Mouse (Mus musculus): ENCODE data around the gene Lrrc39. TPM values are rescaled to one million over a fixed set of nuclear protein-coding genes. Genes with fewer than 3 reads are reported as not detected.

The Lrrc39 gene
- polyA plus RNA-seq, 2 experiments from 2014 or later, result 0.82 to 1.2 TPM

DNA sequence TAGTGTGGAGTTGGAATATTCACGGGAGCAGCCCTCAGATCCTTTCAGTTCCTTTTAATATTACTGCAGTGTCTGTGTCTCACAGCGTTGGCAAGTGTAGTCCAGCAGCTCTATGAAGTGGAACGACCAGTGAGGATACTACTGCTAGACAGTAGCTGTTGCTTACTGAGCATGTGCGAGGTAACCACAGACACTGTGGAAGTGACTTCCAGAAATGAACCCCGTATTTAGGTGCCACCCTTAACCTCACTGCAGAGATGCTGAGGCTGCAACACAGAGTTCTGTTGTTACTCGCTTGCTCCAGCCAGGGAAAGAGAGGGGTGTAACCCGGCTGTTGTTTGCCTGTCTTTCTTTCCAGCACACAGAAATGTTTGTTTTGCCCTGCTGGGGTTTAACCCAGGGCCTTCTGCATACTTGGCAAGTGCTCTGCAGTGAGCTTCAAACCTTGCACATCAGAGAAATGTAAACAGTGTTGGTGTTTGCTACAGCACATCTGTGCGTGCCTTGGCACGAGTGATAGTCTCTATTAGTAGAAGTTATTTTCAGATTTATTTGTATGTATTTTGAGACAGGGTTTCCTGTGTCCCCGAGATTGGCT lies 51.6 kb downstream of the Lrrc39 start, which contains the start of gene Trmt13:
TSS of gene Trmt13 (minus strand) at position 293 of the 598 bp plus-strand sequence.
- no peak for ATAC-seq

DNA sequence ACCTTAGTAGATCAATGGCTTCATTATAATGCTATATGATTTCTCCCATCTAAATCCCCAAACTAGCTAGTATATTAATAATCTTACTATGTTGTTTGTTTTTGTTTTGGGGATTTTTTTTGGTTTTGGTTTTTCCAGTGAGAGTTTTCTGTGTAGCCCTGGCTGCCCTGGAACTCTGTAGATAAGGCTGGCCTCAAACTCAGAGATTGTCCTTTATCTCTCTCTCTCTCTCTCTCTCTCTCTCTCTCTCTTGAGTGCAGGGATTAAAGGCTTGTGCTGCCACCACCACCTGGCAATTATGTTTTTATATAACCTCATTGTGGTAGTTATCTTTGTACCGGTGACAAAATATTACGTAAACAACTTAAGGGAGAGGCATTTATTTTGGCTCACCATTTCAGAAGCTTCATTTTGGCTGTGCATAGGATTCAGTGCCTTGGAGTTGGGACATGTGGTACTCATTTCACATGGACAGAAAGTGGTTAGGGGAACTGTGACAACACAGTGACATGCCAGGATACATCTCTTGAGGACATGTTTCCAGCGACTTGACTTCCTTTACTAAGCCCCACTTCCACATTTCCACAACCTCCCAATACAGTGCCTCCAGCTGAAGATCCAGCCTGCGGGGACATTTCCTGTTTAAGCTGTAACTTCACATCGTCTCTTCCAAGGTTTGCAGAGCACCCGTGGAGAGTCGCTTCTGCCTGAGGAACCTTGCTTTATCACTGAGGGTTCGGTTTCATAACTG lies 52.7 kb downstream of the Lrrc39 start:
- no peak for ATAC-seq

DNA sequence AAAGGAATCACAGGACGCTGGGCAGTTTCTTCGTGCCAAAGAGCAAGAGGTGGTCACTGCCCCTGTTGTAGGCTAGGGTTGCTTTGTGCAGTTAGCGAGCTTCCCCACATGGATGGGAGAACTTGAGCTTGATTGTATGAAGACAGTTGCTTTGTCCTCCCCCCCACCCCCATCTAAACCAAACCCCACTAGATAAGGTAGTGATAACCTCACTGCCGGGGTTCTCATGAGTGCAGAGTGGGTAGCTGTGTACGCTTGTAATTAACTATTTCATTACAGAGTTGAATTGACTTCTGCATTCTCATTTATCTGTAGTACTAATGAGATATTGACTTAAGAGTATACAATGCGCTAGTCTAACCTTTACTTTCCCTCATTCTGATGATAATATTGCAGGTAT lies 56.1 kb downstream of the Lrrc39 start:
- ATAC-seq, result no peak

DNA sequence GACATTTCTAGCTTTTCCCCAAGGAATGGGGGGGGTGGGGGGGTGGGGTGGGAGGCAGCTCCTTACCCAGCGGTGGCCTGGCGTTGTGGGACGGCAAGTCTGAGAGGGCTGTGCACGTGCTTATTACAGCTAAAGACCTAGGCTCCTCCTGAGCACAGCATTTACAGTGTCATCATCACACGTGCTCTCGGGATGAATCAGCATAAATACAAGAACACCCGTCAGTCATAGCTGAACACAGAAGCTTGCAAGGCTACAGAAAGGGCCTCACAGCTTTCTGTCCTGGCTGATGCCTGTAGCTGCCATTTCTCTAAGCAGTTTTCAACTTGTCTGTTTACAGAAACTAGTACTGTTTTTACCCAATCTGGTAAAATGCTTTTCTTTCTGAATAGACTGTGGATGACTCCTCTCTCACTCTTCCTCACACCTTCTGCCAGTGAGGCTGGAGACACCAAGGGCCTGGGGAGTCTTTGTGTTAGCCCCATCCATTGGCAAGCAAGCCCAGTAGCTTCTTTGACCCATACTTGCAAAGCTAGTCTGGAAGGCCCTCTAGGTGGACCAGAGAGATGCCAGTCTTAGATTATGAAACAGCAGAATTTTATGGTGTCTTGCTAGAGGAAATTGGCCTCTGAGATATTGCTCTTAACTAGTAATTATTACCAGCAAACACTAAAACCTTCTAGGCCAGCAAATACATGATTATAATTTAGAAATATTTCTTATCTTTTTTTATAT lies 58.0 kb downstream of the Lrrc39 start:
- ATAC-seq, result no peak

DNA sequence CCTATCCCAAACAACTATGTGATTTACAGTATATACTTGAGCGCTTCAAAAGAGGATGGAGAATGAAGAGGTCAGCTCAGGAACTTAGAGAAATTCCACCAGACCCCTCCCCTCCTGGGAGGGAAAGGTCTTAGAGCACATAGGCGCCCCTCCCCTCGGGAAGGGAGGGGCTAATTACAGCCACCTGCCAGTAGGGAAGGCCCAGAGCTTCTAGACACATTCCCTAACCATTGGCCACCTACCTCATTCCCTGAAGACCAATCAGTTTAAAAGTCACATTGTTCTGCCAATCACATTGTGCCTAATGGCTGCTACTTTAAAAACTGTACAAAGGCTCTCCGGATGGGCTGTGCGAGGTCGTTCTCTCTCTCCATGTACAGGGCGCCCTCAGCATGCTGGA lies 59.9 kb downstream of the Lrrc39 start:
- ATAC-seq, result no peak

DNA sequence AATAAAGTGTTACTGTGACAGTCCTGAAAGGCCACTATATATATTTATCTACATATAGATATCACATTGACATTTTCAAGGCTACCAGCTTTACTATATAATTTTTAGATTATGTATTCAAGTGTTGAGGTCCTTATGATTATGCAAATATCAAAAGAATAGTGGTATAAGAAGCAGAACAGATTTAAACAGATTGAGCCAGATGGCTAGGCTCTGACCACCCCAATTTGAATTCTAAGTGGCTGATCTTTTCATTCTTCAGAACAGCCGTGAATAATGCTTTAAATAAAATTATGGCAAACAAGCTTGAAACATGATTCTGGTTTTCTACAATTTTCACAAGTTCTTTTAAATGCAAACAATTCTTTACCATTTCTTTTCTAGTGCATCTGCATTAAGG lies 68.7 kb downstream of the Lrrc39 start:
- ATAC-seq, result no peak

Other genes starting within 250 kb of the Lrrc39 start
- 10 to 100 TPM; 12.0 to 12.1 TPM for gene Cdc14a, start 138.9 kb upstream of the Lrrc39 start, polyA plus RNA-seq (2017; shearing (Covaris generic))
- 10 to 100 TPM; 23.5 to 28.4 TPM for gene Rtca, start 54.8 kb upstream of the Lrrc39 start, polyA plus RNA-seq (2017; shearing (Covaris generic))
- gene Dbt, start 49.9 kb upstream of the Lrrc39 start, polyA plus RNA-seq (2017; shearing (Covaris generic)), result 10 to 100 TPM in 1 of 2 experiments, 1 to 10 TPM in 1; 9.2 to 15.2 TPM
- gene Sass6, start 32.0 kb downstream of the Lrrc39 start, polyA plus RNA-seq (2017; shearing (Covaris generic)), result 10 to 100 TPM; 11.0 to 12.8 TPM
- 10 to 100 TPM; 31.3 TPM for gene Trmt13, start 51.6 kb downstream of the Lrrc39 start, polyA plus RNA-seq (2017; shearing (Covaris generic))
- 10 to 100 TPM; 85.1 to 91.0 TPM for gene Mfsd14a, start 99.7 kb downstream of the Lrrc39 start, polyA plus RNA-seq (2017; shearing (Covaris generic))
- not detected for gene Gm43191, start 118.3 kb downstream of the Lrrc39 start, polyA plus RNA-seq (2017; shearing (Covaris generic))
- gene Slc35a3, start 149.9 kb downstream of the Lrrc39 start, polyA plus RNA-seq (2017; shearing (Covaris generic)), result 1 to 10 TPM; 5.4 to 7.7 TPM
- gene Agl, start 245.2 kb downstream of the Lrrc39 start, polyA plus RNA-seq (2017; shearing (Covaris generic)), result 1 to 10 TPM; 1.8 to 2.6 TPM

Data from activated CD4-positive, CD25-positive, alpha-beta regulatory T cell, adult 4 months (primary cell).